Mouse (Mus musculus) T-helper 17 cell (primary cell): ENCODE measurements at regions not wholly inside any gene's neighbourhood (a gene's known extent, or its start where the extent isn't known, plus 50 kb on each side); places are given as distances from the start of the nearest gene placed in this dataset.

ENCODE experiments used
- in situ Hi-C, 2 experiments: fragments of 300-600 bp; cut with MboI, MseI; formaldehyde crosslinking; loops; 1 replicate in 1 of 2; 2 replicates in 1 of 2; pipeline ENCODE4 v1.15.1; 2025; ENCODE audit warnings: high pct_unique_total_duplicates in 2 of 2

DNA sequence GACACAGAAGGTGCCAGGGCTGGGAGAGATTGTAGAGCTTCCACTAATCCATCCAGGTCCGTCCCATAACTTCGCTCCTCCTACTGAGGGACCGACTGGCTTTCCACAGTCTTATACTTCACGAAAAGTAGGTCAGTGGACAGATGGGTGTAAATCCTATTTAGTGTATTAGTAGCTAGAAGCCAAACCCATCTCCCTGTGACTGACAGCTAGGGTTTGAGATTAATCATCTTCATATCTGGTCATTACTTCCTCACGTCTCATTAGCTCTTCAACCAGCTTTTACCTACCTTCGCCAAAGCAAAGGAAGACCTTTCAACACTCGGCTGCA lies 60.4 kb upstream of the Scaf11 start:
- in situ Hi-C loops, result loop anchor here in 1 of 2 experiments (25.0 kb wide), 1 partner anchor 616 kb away; no protein-coding TSS in a partner anchor

DNA sequence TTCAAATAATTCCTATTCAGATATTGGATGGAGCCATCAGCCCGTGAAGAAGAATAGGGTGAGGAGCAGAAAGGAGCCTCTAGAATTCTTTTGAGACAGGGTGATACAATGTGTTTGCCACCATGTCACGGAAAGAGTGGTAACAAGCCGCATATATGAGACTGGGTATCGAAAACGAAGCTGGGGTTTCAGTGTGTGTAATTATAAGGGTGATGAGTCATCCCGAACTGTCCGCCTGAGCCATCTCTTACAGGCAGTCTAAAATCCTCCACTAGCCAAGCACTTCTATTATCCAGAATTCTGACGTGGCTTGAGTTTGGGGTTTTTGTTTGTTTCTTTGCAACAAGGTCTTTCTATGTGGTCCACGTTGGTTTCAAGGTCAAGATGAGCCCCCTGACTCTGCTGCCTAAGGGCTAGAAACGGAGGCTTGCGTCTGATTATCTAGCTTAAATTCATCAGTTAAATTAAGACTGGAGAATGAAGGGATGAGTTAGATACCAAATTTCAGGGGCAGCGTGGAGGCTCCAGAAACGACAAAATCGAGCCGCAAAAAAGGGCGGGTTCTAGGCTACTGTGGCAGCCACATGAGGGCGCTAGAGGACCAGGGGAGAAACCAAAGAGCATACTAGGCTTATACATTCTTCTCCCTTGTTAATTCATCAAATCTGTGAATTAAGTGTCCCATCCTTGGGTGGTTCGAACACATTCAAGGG lies 59.9 kb upstream of the Scaf11 start:
- in situ Hi-C loops, result loop anchor here in 1 of 2 experiments (25.0 kb wide), 1 partner anchor 617 kb away; no protein-coding TSS in a partner anchor

DNA sequence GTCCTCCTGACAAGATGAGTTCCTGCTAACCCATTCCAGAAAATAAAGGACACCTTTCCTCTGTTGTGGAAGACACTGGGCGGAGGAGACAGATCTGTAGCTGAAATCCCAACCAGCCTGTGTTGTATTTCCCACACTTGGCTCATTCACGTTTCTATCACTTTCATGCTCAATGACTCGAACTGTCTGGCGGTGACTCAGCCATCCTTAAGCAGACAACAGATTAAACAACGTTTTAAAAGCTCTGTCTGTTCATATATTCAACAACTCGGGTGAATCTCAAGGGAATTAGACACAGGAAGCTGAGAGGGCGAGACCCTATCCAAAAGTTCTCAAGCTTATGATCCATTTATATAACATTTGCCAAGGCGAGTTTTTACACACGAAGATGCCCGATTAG lies 57.5 kb upstream of the Scaf11 start:
- in situ Hi-C loops, result loop anchor here in 1 of 2 experiments (25.0 kb wide), 1 partner anchor 619 kb away; no protein-coding TSS in a partner anchor

DNA sequence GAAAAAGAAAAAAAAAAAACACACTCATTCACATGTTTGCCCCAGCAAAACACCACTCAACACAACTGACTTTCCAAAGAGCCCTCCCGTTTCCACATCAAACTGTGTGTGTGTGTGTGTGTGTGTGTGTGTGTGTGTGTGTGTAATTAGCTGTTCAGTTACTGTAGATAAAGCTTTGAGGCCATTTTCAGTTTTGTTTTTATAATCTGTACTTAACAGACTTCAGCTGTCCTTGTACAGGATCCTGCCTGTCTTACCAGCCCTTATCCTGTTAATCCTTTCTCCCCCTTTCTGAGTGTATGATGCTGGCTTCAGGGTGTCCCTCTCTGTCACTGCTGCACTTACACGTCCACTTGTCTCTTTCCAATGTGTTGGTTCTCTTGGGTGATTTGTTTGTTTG lies 55.0 kb upstream of the Scaf11 start:
- in situ Hi-C loops, result loop anchor here in 1 of 2 experiments (25.0 kb wide), 1 partner anchor 622 kb away; no protein-coding TSS in a partner anchor

GRCm38 (mm10) chr15:96512636-96513035 lies 52.0 kb upstream of the Scaf11 start:
- in situ Hi-C loops, result loop anchor here in 1 of 2 experiments (25.0 kb wide), 1 partner anchor 625 kb away; no protein-coding TSS in a partner anchor
